Mouse (Mus musculus) adrenal gland, adult 8-10 months (tissue): Measurements from ENCODE around the gene Kcng1. TPM values are rescaled to one million over a fixed set of nuclear protein-coding genes. Genes with fewer than 3 reads are reported as not detected.

Source experiments
- total RNA-seq, 4 experiments: library from RNA; stranded (reverse); gene quantifications; 2 replicates each; pipeline ENCODE4 v1.2.4; 2022

Gene Kcng1
- total RNA-seq, 4 experiments from 2014 or later, result 0.08 TPM; not detected in 3

Other genes with a start within 250 kb of the Kcng1 start
- gene Pard6b, start 200.7 kb downstream of the Kcng1 start, total RNA-seq, result 1 to 10 TPM; 1.9 to 2.8 (median 2.3) TPM
- gene Adnp, start 74.6 kb downstream of the Kcng1 start, total RNA-seq, result 10 to 100 TPM; 49.1 to 73.9 (median 56.2) TPM
- gene Gm20716, start 51.4 kb downstream of the Kcng1 start, total RNA-seq, result 10 to 100 TPM; 25.8 to 44.4 (median 34.9) TPM
- 100 to 1,000 TPM; 107 to 133 (median 132) TPM for gene Dpm1, start 51.1 kb downstream of the Kcng1 start, total RNA-seq
- gene Mocs3, start 51.1 kb downstream of the Kcng1 start, total RNA-seq, result 10 to 100 TPM; 16.2 to 18.6 (median 17.9) TPM